Mouse (Mus musculus): Measurements from ENCODE around the gene Arhgef39. TPM values are rescaled to one million over a fixed set of nuclear protein-coding genes. Genes with fewer than 3 reads are reported as not detected.
A peak's percentile ranks its signal among the peaks of the same experiment; 100 is the strongest.

Arhgef39 gene
- polyA plus RNA-seq, 1 experiment, result 17.3 TPM

DNA sequence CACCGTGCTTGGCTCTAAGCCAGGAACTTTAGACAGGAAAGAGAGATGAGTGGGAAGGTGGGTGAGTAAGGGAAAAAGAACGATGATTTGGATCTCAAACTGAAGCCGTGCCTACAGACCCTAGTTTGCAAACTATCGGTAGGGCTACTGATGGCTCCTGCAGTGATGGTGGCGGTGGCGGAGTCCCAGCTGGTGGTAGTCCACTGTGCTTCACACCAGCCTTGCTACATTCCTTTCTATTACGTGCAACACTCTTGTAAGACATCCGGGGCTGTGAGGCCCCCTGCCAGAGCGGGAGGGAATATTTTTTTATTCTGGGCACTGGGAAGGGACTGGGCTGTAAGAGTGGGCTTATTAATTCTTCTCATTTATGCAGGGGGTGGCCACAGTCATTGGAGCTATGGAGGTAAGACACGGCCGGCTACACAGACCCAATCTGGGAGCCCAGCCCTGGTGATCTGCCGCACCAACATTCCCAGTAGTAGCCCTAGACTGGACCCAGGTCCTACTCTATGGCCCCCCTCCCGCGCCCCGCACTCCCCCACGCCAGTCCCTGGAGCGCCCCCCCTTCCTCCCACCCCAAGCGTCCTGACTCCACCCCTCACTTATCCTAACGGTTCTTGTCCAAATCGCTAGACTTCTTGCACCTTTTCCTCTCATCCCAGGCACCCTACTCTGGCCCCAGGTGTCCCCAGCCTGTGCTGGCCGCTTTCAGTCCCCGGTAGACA is 8.6 kb upstream of the Arhgef39 start:
- no peaks in the 10 kb centered on the region for H3K27me3 ChIP-seq (replicated peaks; ENCODE audit: control insufficient read depth, insufficient read depth, low read length)
- peaks cover 21% of the 10 kb centered on the region for H3K4me1 ChIP-seq (ENCODE audit: control insufficient read depth, insufficient read depth, low read length)
- no peak overlapping the region for H3K27ac ChIP-seq (ENCODE audit: insufficient read depth, low read depth, low read length)
- H3K4me3 ChIP-seq (ENCODE audit: insufficient read depth, low read depth, low read length), result peak overlapping the region; percentile 60
- no peak for TF ChIP-seq CTCF (conservative IDR thresholded peaks at IDR 0.05; ENCODE audit: insufficient read depth, insufficient read length, low read depth, low read length)
- no peak for TF ChIP-seq POLR2A (IDR thresholded peaks at IDR 0.05; ENCODE audit: low read depth, low read length)
- DNase-seq, result no peak
- WGBS, result 9% methylated on average over 22 of the region's 22 CpGs
- no peaks in the 10 kb centered on the region for H3K36me3 ChIP-seq (ENCODE audit: control insufficient read depth, insufficient read depth, low read length)

DNA sequence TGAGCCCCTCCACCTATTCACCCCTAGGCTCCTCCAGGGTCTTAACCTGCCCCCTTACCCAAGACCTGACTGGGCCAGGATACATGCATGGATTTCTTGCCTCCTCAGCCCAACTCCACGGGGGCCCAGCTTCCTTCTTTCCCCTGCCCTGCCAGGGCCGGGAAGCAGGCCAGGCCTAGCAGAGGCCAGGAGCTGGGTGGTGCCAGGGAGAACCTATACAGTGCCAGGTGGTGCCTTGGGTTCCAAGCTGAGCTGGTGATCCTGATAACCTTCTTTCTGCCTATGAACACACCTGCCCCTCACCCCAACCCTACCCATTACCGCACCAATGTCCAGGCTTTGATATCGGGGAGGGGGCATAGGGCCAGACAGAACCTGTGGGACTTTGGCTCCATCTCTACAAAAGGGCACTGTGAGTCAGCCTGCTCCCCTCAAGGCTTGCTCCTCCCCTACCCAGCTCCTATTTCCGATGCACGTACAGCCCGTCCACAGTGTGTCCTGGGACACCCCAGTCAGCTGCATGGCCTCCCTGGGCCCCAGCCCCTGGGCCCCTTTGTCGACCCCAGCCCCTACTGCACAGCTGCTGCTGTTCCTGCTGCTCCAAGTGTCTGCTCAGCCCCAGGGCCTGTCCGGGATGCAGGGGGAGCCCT is 7.2 kb upstream of the Arhgef39 start, which contains the start of gene Car9:
TSS of gene Car9 (plus strand) at position 431 of the 650 bp plus-strand sequence.
- WGBS, result 60% methylated on average over 9 of the region's 9 CpGs
- no peaks in the 10 kb centered on the region for H3K36me3 ChIP-seq (ENCODE audit: control insufficient read depth, insufficient read depth, low read length)
- TF ChIP-seq POLR2A (IDR thresholded peaks at IDR 0.05; ENCODE audit: low read depth, low read length), result no peak
- no peak for TF ChIP-seq CTCF (conservative IDR thresholded peaks at IDR 0.05; ENCODE audit: insufficient read depth, insufficient read length, low read depth, low read length)
- H3K4me1 ChIP-seq (ENCODE audit: control insufficient read depth, insufficient read depth, low read length), result peaks cover 21% of the 10 kb centered on the region
- no peak within 1 kb of the TSS for H3K4me3 ChIP-seq (ENCODE audit: insufficient read depth, low read depth, low read length)
- peak; percentile 40 for DNase-seq
- H3K27ac ChIP-seq (ENCODE audit: insufficient read depth, low read depth, low read length), result no peak within 1 kb of the TSS
- no peaks in the 10 kb centered on the region for H3K27me3 ChIP-seq (replicated peaks; ENCODE audit: control insufficient read depth, insufficient read depth, low read length)

DNA sequence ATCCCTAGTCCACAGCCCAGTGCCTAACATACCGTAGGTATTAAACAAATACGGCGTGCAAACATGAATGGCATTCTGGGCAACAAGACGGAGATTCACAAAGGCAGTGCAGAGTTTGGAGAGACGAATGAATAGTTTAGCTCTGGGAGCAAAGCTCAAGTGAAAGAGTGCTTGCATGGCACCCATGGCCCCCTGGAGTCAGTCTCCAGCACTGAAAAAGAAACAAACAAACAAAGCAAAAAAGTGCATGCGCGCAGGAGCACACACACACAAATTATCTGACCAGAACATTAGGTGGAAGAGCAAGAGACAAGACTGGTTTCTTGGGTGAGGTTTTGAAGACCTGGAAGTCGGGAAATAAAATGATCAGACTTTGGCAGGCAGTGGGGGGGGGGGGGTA is 6.6 kb upstream of the Arhgef39 start:
- 66% methylated on average over 8 of the region's 8 CpGs for WGBS
- TF ChIP-seq POLR2A (IDR thresholded peaks at IDR 0.05; ENCODE audit: low read depth, low read length) (no peak), CTCF (conservative IDR thresholded peaks at IDR 0.05; ENCODE audit: insufficient read depth, insufficient read length, low read depth, low read length) (no peak)
- H3K4me3 ChIP-seq (ENCODE audit: insufficient read depth, low read depth, low read length), result no peak overlapping the region
- no peak overlapping the region for H3K27ac ChIP-seq (ENCODE audit: insufficient read depth, low read depth, low read length)
- no peaks in the 10 kb centered on the region for H3K27me3 ChIP-seq (replicated peaks; ENCODE audit: control insufficient read depth, insufficient read depth, low read length)
- H3K36me3 ChIP-seq (ENCODE audit: control insufficient read depth, insufficient read depth, low read length), result no peaks in the 10 kb centered on the region
- DNase-seq, result peak; percentile 40
- peaks cover 21% of the 10 kb centered on the region for H3K4me1 ChIP-seq (ENCODE audit: control insufficient read depth, insufficient read depth, low read length)

DNA sequence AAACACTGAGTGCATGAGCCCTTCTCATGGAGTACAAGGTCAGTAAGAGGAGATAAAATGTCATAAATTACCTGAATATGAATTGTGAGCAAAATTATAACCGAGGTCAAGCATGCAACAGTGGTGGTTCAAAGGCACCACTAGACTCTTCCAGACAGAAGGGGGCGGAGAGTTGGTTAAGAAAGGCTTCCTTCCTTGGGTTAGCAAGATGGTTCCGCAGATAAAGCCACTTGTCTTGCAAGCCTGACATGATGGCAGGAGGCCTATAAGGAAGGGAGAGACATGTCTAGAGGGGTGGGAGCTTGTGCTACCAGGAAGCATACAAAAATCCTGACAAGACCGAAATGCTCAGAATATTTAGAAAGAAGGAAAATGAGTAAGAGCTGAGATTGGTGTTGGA is 4.8 kb upstream of the Arhgef39 start:
- H3K4me3 ChIP-seq (ENCODE audit: insufficient read depth, low read depth, low read length), result no peak overlapping the region
- no peak for TF ChIP-seq CTCF (conservative IDR thresholded peaks at IDR 0.05; ENCODE audit: insufficient read depth, insufficient read length, low read depth, low read length)
- no peak for TF ChIP-seq POLR2A (IDR thresholded peaks at IDR 0.05; ENCODE audit: low read depth, low read length)
- peak overlapping the region; percentile 44; the same call in 1 of the 2 replicates for H3K27ac ChIP-seq (ENCODE audit: insufficient read depth, low read depth, low read length)
- no peaks in the 10 kb centered on the region for H3K36me3 ChIP-seq (ENCODE audit: control insufficient read depth, insufficient read depth, low read length)
- H3K27me3 ChIP-seq (replicated peaks; ENCODE audit: control insufficient read depth, insufficient read depth, low read length), result no peaks in the 10 kb centered on the region
- WGBS, result 75% methylated on average over 4 of the region's 4 CpGs
- no peak for DNase-seq
- H3K4me1 ChIP-seq (ENCODE audit: control insufficient read depth, insufficient read depth, low read length), result peaks cover 25% of the 10 kb centered on the region

DNA sequence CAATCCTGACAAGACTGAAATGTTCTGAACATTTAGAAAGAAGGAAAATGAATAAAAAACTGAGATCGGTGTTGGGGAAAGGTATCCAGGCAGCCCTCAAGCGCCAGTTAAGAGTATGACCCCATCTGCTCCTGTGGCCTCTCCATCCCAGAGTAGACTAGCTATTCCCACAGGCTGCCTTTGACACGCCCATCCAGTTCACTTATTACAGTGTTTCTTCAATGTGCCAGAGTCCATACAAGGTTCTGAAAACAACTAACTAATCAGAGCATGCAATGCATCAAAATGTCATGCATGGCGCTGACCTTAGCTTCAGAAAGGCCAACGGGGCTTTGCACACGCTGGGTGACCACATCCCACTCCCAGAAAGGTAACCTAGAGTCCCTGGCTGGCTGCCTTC is 4.0 kb upstream of the Arhgef39 start:
- 59% methylated on average over 6 of the region's 6 CpGs for WGBS
- Histone ChIP-seq H3K4me3 (ENCODE audit: insufficient read depth, low read depth, low read length) (no peak overlapping the region), H3K27me3 (replicated peaks; ENCODE audit: control insufficient read depth, insufficient read depth, low read length) (no peaks in the 10 kb centered on the region), H3K36me3 (ENCODE audit: control insufficient read depth, insufficient read depth, low read length) (no peaks in the 10 kb centered on the region), H3K27ac (ENCODE audit: insufficient read depth, low read depth, low read length) (peak overlapping the region; percentile 74), H3K4me1 (ENCODE audit: control insufficient read depth, insufficient read depth, low read length) (peaks cover 27% of the 10 kb centered on the region; the same call in 1 of the 2 replicates)
- TF ChIP-seq CTCF (conservative IDR thresholded peaks at IDR 0.05; ENCODE audit: insufficient read depth, insufficient read length, low read depth, low read length) (no peak), POLR2A (IDR thresholded peaks at IDR 0.05; ENCODE audit: low read depth, low read length) (no peak)
- peak; percentile 78 for DNase-seq

DNA sequence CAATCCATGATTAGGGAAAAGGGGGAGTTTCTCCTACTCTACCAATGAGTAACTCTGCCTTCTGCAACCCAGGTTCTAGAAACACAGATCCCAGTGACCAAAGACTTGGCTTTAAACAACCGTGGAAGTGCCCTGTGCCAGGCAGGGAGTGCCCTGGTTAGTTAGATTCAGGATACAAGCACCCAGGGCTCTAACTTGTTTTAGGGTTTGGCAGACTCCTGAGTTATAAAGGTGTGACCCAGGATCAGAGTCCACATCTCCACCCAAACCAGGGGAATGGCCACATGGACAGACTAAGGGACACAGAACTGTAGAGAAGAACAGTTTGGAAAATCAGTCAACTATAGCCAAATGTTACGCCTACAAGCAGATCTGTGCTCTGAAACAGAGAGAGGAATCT is 3.5 kb upstream of the Arhgef39 start:
- H3K4me1 ChIP-seq (ENCODE audit: control insufficient read depth, insufficient read depth, low read length), result peaks cover 30% of the 10 kb centered on the region; the same call in 1 of the 2 replicates
- DNase-seq, result peak; percentile 93
- peak overlapping the region; percentile 74 for H3K27ac ChIP-seq (ENCODE audit: insufficient read depth, low read depth, low read length)
- H3K4me3 ChIP-seq (ENCODE audit: insufficient read depth, low read depth, low read length), result no peak overlapping the region
- no peaks in the 10 kb centered on the region for H3K36me3 ChIP-seq (ENCODE audit: control insufficient read depth, insufficient read depth, low read length)
- WGBS, result 54% methylated on average over 2 of the region's 2 CpGs
- H3K27me3 ChIP-seq (replicated peaks; ENCODE audit: control insufficient read depth, insufficient read depth, low read length), result no peaks in the 10 kb centered on the region
- TF ChIP-seq POLR2A (IDR thresholded peaks at IDR 0.05; ENCODE audit: low read depth, low read length) (no peak), CTCF (conservative IDR thresholded peaks at IDR 0.05; ENCODE audit: insufficient read depth, insufficient read length, low read depth, low read length) (no peak)

DNA sequence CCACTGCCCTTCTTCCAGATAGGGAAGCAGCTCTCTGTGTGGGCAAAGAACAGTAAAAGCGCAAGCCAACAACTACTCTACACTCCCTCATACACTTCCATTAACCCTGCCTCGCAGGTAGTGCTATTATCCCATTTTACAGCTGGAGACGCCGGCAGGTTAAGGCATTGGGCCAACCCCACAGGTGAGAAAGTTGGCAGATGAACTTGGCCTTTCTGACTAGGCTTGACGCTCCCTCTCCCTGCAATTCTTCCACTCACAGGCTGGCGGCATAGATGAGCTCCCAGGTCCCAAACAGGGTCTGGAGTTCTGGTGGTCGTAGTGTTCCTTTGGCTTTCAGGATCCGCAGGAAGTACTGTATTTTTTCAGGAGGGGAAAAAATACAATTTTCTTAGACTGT is 512 bp downstream of the Arhgef39 start:
- TF ChIP-seq POLR2A (IDR thresholded peaks at IDR 0.05; ENCODE audit: low read depth, low read length) (no peak), CTCF (conservative IDR thresholded peaks at IDR 0.05; ENCODE audit: insufficient read depth, insufficient read length, low read depth, low read length) (peak; percentile 39)
- no peaks in the 10 kb centered on the region for H3K27me3 ChIP-seq (replicated peaks; ENCODE audit: control insufficient read depth, insufficient read depth, low read length)
- no peaks in the 10 kb centered on the region for H3K36me3 ChIP-seq (ENCODE audit: control insufficient read depth, insufficient read depth, low read length)
- peak overlapping the region; percentile 75 for H3K27ac ChIP-seq (ENCODE audit: insufficient read depth, low read depth, low read length)
- WGBS, result 18% methylated on average over 8 of the region's 8 CpGs
- DNase-seq, result peak; percentile 68
- peaks cover 41% of the 10 kb centered on the region; the same call in 1 of the 2 replicates for H3K4me1 ChIP-seq (ENCODE audit: control insufficient read depth, insufficient read depth, low read length)
- H3K4me3 ChIP-seq (ENCODE audit: insufficient read depth, low read depth, low read length), result peak overlapping the region; percentile 21

Measured in kidney, adult 2 months (tissue).